Mouse (Mus musculus): ENCODE measurements around the gene Ranbp10. TPM values are rescaled to one million over a fixed set of nuclear protein-coding genes. Genes with fewer than 3 reads are reported as not detected.

Gene Ranbp10
- polyA plus RNA-seq, 1 experiment from 2014 or later = 11.1 TPM

DNA sequence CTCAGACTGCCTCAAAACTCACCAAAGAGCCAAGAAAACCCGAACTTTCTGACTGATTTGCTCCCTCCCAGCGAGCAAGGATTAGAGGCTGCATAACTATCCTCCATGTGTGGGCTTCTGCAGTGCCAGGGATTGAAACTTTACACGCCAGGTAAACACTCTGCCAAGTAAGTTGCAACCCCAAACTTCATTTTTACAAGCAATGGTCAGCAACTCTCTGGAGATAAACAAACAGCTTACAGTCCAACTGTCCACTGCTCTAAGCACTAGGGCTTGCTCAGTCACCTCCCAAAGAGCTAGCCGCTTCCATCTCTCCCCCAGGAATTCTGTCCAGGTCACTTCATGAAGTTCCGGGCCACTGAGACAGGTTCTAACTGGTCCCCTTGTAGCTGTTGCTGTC is 28.7 kb downstream of the Ranbp10 start:
- no peak for DNase-seq (ENCODE audit: extremely low spot score, low spot score)
- no peaks in the 10 kb centered on the region for H3K27me3 ChIP-seq (ENCODE audit: poor library complexity, severe bottlenecking)
- no peak overlapping the region for H3K4me3 ChIP-seq
- peaks cover 44% of the 10 kb centered on the region for H3K36me3 ChIP-seq (replicated peaks)
- peaks cover 9% of the 10 kb centered on the region; the same call in 1 of the 2 replicates for H3K4me1 ChIP-seq
- 0 out of 2 replicates have a peak overlapping the region, but pooled peaks have one; percentile 30 for H3K27ac ChIP-seq
- 92% methylated on average over 5 of the region's 5 CpGs for WGBS
- no peaks in the 10 kb centered on the region for H3K9me3 ChIP-seq

DNA sequence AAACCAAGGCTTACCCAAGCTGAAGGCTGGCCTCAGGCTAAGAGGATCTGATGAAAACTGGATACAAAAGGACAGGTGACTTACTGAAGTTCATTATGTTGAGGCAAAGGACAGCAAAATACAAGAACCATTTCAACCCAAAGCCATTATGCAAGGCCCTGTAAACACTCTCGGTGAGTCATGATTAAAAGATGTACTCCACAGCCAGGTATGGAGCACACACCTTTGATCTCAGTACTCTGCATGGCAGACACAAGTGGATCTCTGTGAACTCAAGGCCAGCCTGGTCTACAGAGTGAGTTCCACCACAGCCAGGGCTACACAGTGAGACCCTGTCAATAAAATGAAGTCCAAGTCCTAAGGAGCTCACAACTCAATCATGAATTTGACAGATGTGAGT is 31.4 kb downstream of the Ranbp10 start:
- Histone ChIP-seq H3K27ac (no peak overlapping the region), H3K27me3 (ENCODE audit: poor library complexity, severe bottlenecking) (no peaks in the 10 kb centered on the region), H3K4me1 (peaks cover 9% of the 10 kb centered on the region; the same call in 1 of the 2 replicates), H3K4me3 (no peak overlapping the region), H3K36me3 (replicated peaks) (peaks cover 41% of the 10 kb centered on the region), H3K9me3 (no peaks in the 10 kb centered on the region)
- DNase-seq (ENCODE audit: extremely low spot score, low spot score) = no peak
- WGBS = 95% methylated on average over 1 of the region's 1 CpGs

DNA sequence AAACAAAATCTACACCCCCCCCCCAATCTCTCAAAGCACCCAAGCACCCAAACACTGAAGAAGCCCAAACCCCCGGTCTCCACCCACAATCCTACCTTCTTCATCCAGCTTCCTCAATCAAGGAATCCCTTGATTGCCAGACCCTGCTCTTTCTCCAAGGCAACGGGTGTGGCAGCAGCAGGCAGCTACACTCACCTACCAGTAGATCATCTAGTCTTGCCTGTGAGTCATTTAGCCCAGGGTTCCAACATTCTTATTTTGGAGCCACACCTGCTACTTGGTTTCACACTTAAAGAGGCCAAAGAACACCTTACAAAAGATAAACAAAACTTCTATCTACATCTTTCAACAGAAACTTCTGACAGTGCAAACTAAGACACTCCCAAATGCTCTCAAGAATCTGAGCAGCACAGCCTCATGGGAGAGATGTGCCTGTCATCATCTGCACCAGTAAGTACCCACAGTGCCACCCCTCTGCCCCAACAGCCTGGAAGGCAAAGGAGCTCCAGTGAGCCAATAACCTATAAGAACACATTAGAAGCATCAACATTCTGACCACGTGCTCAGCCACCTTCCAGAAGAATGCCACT is 33.0 kb downstream of the Ranbp10 start:
- no peak overlapping the region for H3K4me3 ChIP-seq
- WGBS = 87% methylated on average over 3 of the region's 3 CpGs
- H3K36me3 ChIP-seq (replicated peaks) = peaks cover 34% of the 10 kb centered on the region
- no peak overlapping the region for H3K27ac ChIP-seq
- peaks cover 2% of the 10 kb centered on the region; the same call in 1 of the 2 replicates for H3K4me1 ChIP-seq
- no peaks in the 10 kb centered on the region for H3K9me3 ChIP-seq
- DNase-seq (ENCODE audit: extremely low spot score, low spot score) = no peak
- H3K27me3 ChIP-seq (ENCODE audit: poor library complexity, severe bottlenecking) = no peaks in the 10 kb centered on the region

DNA sequence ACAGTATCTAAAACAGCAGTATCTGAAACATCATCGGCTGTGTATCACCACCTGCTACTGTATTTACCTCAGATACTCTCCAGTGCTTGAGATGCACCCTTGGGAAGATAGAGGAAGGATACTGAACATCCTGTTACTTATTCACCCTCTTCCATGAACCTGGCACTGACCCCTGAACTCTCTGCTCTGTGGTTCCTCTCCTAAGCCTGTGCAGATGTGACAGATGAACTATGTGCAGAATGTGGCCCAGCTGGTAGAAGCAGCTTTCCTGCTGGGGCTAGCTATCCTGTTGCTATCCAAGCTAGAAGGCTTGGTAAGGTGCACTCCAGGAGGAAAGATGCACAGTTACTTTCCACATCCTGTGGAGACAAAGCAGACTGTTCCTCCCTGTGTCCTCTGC is 33.8 kb downstream of the Ranbp10 start:
- Histone ChIP-seq H3K4me1 (no peaks in the 10 kb centered on the region), H3K9me3 (no peaks in the 10 kb centered on the region), H3K4me3 (no peak overlapping the region), H3K27me3 (ENCODE audit: poor library complexity, severe bottlenecking) (no peaks in the 10 kb centered on the region), H3K27ac (no peak overlapping the region), H3K36me3 (replicated peaks) (peaks cover 26% of the 10 kb centered on the region)
- DNase-seq (ENCODE audit: extremely low spot score, low spot score) = no peak
- 97% methylated on average over 1 of the region's 1 CpGs for WGBS

DNA sequence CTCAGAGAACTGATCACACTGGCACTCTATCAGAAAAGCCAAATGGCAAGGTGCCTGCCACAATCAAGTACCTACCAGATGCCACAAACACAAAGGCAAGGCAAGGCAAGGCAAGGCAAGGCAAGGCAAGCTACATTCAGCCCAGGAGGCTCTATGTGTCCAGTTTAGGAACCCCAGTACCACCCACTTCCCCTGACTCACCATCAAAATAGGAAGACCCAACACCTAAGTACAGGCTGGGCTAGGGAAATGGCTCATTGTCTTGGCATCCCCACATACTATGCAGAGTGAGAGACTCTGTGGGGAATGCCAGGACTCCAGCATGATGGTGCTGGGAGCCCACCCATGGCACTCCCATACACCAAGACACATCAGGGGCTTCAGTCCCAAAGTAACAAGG is 37.5 kb downstream of the Ranbp10 start:
- DNase-seq (ENCODE audit: extremely low spot score, low spot score) = no peak
- H3K9me3 ChIP-seq = no peaks in the 10 kb centered on the region
- peaks cover 33% of the 10 kb centered on the region for H3K36me3 ChIP-seq (replicated peaks)
- no peaks in the 10 kb centered on the region for H3K27me3 ChIP-seq (ENCODE audit: poor library complexity, severe bottlenecking)
- H3K4me1 ChIP-seq = peaks cover 6% of the 10 kb centered on the region
- H3K4me3 ChIP-seq = no peak overlapping the region
- H3K27ac ChIP-seq = no peak overlapping the region

DNA sequence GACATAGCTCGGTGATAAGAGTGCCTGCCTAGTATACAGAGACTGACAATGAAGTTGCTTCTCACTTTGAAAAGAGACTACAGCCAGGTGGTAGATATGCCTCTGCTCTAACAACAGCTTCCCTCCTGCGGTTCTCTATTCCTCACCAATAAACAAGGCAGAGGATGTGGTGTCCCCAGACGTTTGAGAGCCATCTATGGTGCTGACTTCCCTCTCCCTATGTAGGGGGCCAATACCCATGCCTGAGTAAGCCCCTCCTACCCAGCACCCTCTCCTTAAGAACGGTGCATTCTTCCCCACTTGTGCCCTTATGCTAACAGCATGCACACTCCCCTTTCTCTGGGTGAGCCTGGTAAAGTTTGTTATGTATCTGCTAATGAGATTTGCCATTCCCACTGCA is 38.2 kb downstream of the Ranbp10 start:
- H3K4me3 ChIP-seq = no peak overlapping the region
- no peaks in the 10 kb centered on the region for H3K27me3 ChIP-seq (ENCODE audit: poor library complexity, severe bottlenecking)
- DNase-seq (ENCODE audit: extremely low spot score, low spot score) = no peak
- peaks cover 38% of the 10 kb centered on the region for H3K36me3 ChIP-seq (replicated peaks)
- no peaks in the 10 kb centered on the region for H3K9me3 ChIP-seq
- H3K4me1 ChIP-seq = peaks cover 6% of the 10 kb centered on the region
- no peak overlapping the region for H3K27ac ChIP-seq
- 78% methylated on average over 4 of the region's 4 CpGs for WGBS

DNA sequence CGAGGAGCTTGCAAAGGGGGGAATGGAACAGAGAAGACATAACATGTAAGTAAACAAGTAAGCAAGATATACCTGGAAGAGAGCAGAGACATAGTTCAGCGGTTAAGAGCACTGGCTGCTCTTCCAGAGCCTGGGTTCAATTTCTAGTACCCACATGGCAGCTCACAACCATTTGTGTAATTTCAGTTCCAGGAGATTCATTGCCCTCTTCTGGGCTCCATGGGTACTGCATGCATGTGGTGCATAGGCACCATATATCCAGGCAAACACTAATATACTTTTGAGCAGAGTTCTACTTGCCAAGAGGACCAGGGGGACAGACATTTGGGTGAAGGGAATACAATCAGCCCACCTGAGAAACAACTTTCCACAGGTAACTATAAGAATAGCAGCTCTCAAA is 38.9 kb downstream of the Ranbp10 start:
- H3K27me3 ChIP-seq (ENCODE audit: poor library complexity, severe bottlenecking) = no peaks in the 10 kb centered on the region
- DNase-seq (ENCODE audit: extremely low spot score, low spot score) = peak; percentile 61
- peaks cover 45% of the 10 kb centered on the region for H3K36me3 ChIP-seq (replicated peaks)

DNA sequence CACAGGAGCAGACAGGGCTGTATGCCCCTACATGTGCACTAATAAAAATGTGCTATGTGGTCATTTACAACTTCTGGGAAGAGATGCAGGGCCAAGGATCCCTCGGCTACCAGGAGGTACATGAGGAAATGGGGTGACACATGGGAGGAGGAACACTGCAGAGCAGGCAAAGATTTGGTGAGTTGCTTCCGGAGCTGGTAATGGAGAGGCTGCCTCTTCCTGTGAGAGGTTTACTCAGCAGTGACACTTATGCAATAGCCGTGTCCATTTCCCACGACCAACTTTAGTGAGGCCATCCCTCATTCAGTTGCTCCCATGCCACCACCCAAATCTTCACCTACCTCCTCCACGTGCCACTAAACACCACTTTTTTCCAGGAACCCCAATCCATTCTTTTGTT is 46.9 kb downstream of the Ranbp10 start:
- Histone ChIP-seq H3K36me3 (replicated peaks) (peaks cover 97% of the 10 kb centered on the region), H3K4me1 (no peaks in the 10 kb centered on the region), H3K4me3 (no peak overlapping the region), H3K27ac (no peak overlapping the region), H3K27me3 (ENCODE audit: poor library complexity, severe bottlenecking) (no peaks in the 10 kb centered on the region), H3K9me3 (no peaks in the 10 kb centered on the region)
- WGBS = 93% methylated on average over 5 of the region's 5 CpGs
- DNase-seq (ENCODE audit: extremely low spot score, low spot score) = no peak

More for the DNA sequence above, 38.9 kb downstream of the Ranbp10 start:
- Histone ChIP-seq H3K27ac (no peak overlapping the region), H3K4me3 (no peak overlapping the region), H3K9me3 (no peaks in the 10 kb centered on the region), H3K4me1 (peaks cover 6% of the 10 kb centered on the region)
- 88% methylated on average over 2 of the region's 2 CpGs for WGBS

DNA sequence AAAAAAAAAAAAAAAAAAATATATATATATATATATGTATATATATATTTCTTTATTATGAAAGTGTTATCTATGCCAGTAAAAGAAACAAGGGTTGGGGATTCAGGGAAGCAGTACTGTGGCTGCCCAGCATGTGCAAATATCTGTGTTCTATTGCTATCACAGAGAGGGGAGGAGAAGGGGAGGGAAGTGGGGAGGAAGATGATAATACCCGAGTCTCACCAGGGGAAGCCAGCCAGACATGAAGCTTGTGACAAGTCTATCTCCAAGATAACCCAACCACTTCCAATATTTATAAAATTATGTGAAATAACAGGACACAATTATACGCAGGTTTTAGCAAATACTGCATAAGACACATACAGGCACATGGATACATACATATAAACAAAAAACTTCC is 49.3 kb downstream of the Ranbp10 start:
- Histone ChIP-seq H3K9me3 (no peaks in the 10 kb centered on the region), H3K4me1 (no peaks in the 10 kb centered on the region), H3K4me3 (no peak overlapping the region), H3K27ac (no peak overlapping the region), H3K27me3 (ENCODE audit: poor library complexity, severe bottlenecking) (no peaks in the 10 kb centered on the region), H3K36me3 (replicated peaks) (peaks cover 99% of the 10 kb centered on the region)
- WGBS = 93% methylated on average over 2 of the region's 2 CpGs
- DNase-seq (ENCODE audit: extremely low spot score, low spot score) = no peak

DNA sequence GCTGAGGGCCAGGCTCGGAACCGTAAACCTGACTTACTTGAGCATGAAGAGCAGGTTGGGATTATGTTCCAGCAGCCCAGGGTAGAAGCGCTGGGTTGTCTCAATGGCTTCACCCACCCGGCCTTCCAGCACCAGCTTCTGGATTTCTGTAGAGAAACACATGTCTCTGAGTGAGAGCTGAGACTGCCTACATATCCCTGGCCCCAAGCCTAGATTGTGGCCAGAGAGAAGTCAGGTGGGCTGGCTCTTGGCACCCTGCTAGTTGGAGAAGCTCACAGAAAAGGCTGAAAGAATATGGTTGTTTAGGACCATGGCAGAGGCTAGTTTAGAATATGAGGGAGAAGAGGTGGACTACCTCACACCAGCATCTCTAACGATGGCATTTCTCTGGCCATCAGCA is 52.7 kb downstream of the Ranbp10 start:
- no peaks in the 10 kb centered on the region for H3K4me1 ChIP-seq
- H3K27ac ChIP-seq = no peak overlapping the region
- H3K4me3 ChIP-seq = no peak overlapping the region
- H3K9me3 ChIP-seq = no peaks in the 10 kb centered on the region
- H3K27me3 ChIP-seq (ENCODE audit: poor library complexity, severe bottlenecking) = no peaks in the 10 kb centered on the region
- 95% methylated on average over 5 of the region's 5 CpGs for WGBS
- DNase-seq (ENCODE audit: extremely low spot score, low spot score) = no peak
- peaks cover 96% of the 10 kb centered on the region for H3K36me3 ChIP-seq (replicated peaks)

DNA sequence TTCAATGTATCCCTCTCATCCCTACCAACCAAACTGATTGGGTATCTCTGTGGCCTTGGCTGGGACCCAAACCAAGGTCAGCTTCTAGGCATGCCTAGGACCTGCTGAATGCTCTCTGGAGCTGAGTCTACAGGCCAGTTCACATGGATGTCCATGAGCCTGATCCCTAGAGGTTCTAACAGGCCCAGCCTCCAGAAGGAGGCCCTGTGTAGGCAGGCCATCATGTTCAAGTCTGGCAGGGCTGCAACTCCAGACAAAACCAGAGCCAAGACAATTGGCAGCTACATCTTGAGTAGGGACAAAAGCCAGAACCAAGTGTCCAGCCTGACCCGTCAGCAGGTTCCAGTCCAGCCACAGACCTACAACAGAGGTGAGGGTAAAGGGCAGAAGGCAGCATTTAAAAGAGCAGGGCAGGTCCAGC is 53.7 kb downstream of the Ranbp10 start:
- WGBS = 100% methylated on average over 1 of the region's 1 CpGs
- Histone ChIP-seq H3K27ac (no peak overlapping the region), H3K27me3 (ENCODE audit: poor library complexity, severe bottlenecking) (no peaks in the 10 kb centered on the region), H3K4me3 (no peak overlapping the region), H3K9me3 (no peaks in the 10 kb centered on the region), H3K36me3 (replicated peaks) (peaks cover 96% of the 10 kb centered on the region), H3K4me1 (no peaks in the 10 kb centered on the region)
- no peak for DNase-seq (ENCODE audit: extremely low spot score, low spot score)

DNA sequence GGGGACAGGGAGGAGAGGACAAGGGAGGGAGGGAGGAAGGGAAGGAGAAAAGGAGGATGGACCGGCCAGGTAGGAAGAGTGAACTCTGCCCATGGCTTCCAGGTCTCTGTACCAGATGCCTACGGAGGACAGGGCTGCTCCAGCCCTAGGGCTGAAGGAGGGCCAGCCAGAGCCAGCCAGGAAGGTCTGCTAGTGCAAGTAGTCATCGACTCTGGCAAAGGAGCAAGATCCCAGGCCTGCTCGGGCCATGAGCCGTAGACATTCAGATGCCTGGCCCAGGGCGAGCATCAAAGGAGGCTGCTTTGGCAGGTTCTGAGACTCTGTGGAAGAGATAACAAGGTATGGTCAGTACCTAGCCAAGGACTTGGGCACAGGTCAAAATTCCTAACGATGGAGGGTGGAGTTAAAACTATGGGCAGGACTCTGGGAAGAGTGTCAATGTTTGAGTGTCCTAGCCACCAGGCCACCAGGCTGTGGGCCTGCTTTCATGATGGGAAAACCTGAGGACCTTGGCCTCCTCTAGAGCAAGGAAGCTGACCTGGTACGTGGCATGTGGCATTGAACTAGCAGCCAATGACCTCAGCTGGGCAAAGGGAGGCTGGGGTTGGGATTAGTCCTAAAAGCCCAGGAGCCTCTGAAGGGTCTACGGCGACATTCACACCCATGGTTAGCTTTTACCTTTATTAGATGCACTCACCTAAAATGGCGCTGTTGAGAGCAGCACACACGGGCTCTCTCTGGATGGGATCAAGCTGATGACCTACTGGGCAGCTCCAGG is 55.6 kb downstream of the Ranbp10 start:
- Histone ChIP-seq H3K27me3 (ENCODE audit: poor library complexity, severe bottlenecking) (no peaks in the 10 kb centered on the region), H3K4me1 (no peaks in the 10 kb centered on the region), H3K36me3 (replicated peaks) (peaks cover 90% of the 10 kb centered on the region), H3K4me3 (no peak overlapping the region), H3K27ac (no peak overlapping the region), H3K9me3 (no peaks in the 10 kb centered on the region)
- WGBS = 93% methylated on average over 12 of the region's 12 CpGs
- no peak for DNase-seq (ENCODE audit: extremely low spot score, low spot score)

DNA sequence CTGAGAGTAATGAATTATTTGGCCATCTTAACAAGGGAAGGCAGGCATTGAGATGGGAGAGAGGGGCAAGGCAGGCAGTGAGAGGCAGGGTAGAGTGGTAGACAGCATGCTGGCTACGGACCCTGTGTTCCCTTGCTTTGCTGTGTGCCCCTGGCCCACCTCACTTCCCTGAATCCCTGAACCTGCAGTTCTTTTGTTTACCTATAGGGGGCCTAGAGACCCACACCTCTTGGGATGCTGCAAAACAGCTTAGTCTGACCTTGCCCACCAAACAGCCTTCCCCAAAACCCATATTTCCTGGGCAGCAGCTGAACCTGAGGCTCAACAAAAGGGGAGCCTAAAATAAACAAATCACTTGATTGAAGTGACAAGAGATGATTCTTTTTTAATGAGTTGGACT is 56.5 kb downstream of the Ranbp10 start:
- Histone ChIP-seq H3K4me1 (no peaks in the 10 kb centered on the region), H3K4me3 (no peak overlapping the region), H3K27me3 (ENCODE audit: poor library complexity, severe bottlenecking) (no peaks in the 10 kb centered on the region), H3K27ac (no peak overlapping the region), H3K36me3 (replicated peaks) (peaks cover 80% of the 10 kb centered on the region), H3K9me3 (no peaks in the 10 kb centered on the region)
- WGBS = 90% methylated on average over 1 of the region's 1 CpGs
- peak; percentile 28 for DNase-seq (ENCODE audit: extremely low spot score, low spot score)

Data from forebrain, embryonic 10.5 days (tissue).